Mouse (Mus musculus) lung, adult 2 months (tissue): Measurements from ENCODE around the gene Olfr545.

ENCODE experiments used
- CTCF ChIP-seq: fragments of 200-500 bp; IDR thresholded peaks from 2 replicates; pipeline ENCODE4 v1.5.1; 2011; ENCODE audit warnings: mild to moderate bottlenecking, low read length, control low read depth; ENCODE audit not compliant: insufficient read depth
- POLR2A ChIP-seq: fragments of 200-500 bp; IDR thresholded peaks from 2 replicates; pipeline ENCODE4 v1.6.1; 2011; ENCODE audit warnings: low read depth, mild to moderate bottlenecking, control low read depth, low read length, borderline replicate concordance; ENCODE audit errors: extremely low read depth

DNA sequence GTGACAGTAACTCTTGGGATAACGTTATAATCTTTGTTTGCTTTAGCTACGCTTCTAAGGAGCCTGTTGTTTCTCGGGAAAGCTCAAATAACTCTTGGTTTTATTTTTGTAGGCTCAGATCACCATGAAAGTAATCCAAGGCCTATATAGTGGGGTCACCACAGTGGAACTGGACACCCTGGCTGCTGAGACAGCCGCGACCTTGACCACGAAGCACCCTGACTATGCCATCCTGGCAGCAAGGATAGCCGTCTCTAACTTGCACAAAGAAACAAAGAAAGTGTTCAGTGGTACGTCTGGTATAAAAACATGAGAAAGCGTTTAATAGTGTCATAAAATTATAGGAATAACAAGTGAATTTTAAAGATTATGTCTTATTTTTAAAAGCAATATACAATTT is 52.9 kb downstream of the Olfr545 start:
- TF ChIP-seq CTCF (no peak), POLR2A (no peak)
